Mouse (Mus musculus): ENCODE results near the gene Gm6902.
"Not testable (repeated sequence)": the region's sequence is repeated elsewhere in the genome, so short reads cannot be mapped to it uniquely, and the experiment has no call there.

Gene Gm6902

DNA sequence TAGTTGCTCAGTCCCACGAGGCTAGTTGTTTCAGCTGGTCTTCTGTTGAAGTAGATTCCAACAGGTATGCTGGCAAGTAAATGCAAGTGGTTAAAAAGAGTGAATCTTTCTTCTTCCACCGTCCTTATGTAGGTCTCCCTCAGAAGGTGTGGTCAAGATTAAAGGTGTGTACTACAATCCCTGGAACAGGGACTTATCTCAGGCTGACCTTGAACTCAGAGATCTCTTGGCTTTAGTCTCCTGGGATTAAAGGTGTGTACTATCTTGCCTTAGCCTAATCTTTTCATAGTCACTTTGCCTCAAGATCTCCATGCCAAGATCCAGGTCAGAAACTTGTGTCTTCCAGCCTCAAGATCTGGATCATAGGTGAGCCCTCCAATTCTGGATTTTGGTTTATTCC is at the start of gene Gm6902:
Gene Gm6902 (minus strand): TSS at position 101 of the 400 bp plus-strand sequence.
- DNase-seq (ENCODE audit: low spot score in 2 of 2): not testable (repeated sequence)

DNA sequence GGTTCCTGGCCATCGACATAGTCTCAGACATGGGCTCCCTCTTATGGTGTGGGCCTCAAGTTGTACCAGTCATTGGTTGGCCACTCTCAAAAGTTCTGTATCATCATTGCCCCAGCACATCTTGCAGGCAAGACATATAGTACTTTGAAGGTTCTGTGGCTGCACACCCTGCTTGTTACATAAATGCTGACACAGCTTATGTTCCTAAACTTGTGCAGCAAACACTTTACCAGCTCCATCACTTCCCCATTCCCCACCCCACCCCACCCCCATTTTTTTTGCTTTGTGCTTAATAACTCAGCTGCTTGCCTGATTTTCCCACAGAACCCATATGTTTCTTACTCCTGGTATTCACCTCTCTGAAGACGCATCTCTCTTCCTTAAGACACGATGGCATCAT is 22.2 kb upstream of the Gm6902 start, which contains the start of gene Nlrp4e:
Gene Nlrp4e (plus strand): TSS at position 301 of the 400 bp plus-strand sequence.
- not testable (repeated sequence) for DNase-seq (ENCODE audit: low spot score in 2 of 2)

- DNase-seq (ENCODE audit: low spot score in 2 of 2): not testable (repeated sequence)
These were observed 27.1 kb downstream of the Gm6902 start, which contains the start of gene Vmn1r166 for GRCm38 (mm10) chr7:23251582-23251981. Gene Vmn1r166 (minus strand): TSS chr7:23251682.
